Mouse (Mus musculus) left cerebral cortex, adult 8-10 months (tissue): ENCODE measurements around the gene Smim4. TPM values are rescaled to one million over a fixed set of nuclear protein-coding genes. Genes with fewer than 3 reads are reported as not detected.

Source experiments
- DNase-seq, 2 experiments: peaks; one replicate each; pipeline ENCODE4 v3.0.0; 2022; ENCODE audit warnings: low spot score in 2 of 2
- total RNA-seq, 4 experiments: library from RNA; stranded (reverse); gene quantifications; 2 replicates each; pipeline ENCODE4 v1.2.4; 2022

The Smim4 gene
- 10 to 100 TPM; 26.5 to 30.6 (median 28.0) TPM for total RNA-seq

DNA sequence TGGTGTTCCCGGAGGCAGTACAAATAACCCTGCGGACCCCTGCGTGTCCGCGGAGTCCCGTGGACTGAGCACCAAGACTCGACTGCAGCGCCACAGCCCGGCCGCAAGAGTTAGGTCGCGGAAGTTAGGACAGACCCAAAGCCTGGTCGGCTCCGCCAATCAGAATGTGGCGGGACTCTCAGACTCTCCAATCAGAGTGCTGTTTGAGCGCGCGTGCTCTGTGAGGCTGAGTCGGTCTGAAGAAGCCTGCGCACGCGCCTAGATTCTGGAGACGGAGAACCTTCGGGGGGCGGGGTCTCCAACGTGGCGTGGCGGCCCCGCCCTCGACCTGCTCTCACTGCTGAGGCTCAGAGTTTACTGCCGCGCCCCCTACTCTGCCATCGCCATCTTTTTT lies at the start of gene Smim4:
Gene Smim4 (minus strand): TSS at position 131 of the 394 bp plus-strand sequence.
- peak; percentile 80 to 98 for DNase-seq

DNA sequence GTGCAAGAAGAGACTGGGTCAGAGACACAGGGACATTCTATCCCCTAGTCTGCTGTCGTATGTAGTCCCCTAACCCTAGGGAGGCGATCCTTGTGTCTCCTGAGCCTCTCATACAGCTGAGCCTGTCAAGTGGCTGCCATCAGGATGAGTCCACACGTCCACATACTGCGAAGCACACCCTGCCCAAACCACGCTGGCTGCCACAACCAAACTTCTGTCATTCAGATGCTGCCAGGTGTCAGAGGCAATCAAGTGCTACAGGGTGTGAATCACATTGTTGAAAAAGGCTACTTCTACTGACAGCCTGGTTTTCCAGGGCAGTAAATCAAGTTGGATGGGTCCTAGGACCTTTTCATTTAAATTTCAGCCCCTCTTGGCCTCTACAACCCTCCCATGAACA lies 49.0 kb upstream of the Smim4 start:
- no peak for DNase-seq

DNA sequence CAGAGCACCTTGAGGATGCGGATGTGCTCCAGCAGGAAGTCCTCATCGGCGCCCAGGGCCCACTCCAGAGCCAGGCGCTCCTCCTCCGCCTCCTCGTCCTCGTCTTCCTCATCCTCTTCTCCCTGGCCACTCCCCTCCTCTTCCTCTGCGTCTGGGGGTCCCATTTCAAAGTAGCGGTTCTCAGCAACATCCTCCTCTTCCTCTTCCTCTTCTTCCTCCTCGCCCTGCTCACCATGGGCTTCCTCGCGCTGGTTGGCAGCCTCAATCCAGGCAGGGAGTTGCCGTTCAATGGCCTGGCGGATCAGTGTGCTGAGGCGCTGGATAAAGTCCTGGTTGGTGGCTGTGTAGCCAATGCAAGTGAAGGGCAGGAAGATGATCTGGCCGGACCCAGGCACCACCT lies 48.5 kb upstream of the Smim4 start:
- DNase-seq, result no peak

DNA sequence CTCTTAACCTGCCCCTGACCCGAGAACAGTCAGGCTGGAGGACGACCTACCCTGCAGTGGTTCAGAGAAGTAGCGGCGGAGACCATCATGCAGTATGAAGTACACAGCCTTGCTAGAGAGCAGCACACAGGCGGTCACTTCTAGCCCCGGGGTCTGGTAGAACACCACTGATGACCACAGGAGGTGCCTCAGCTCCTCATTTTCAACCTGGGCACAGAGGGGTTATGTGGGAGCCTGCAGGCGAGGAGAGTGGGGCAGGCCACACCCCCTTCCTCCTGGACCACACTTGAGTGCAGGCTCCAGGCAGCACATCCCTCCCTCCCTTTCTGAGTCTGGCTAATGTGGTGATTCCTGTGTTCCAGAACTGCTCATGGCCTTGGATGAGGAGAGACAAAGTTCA lies 44.8 kb upstream of the Smim4 start:
- DNase-seq, result no peak

DNA sequence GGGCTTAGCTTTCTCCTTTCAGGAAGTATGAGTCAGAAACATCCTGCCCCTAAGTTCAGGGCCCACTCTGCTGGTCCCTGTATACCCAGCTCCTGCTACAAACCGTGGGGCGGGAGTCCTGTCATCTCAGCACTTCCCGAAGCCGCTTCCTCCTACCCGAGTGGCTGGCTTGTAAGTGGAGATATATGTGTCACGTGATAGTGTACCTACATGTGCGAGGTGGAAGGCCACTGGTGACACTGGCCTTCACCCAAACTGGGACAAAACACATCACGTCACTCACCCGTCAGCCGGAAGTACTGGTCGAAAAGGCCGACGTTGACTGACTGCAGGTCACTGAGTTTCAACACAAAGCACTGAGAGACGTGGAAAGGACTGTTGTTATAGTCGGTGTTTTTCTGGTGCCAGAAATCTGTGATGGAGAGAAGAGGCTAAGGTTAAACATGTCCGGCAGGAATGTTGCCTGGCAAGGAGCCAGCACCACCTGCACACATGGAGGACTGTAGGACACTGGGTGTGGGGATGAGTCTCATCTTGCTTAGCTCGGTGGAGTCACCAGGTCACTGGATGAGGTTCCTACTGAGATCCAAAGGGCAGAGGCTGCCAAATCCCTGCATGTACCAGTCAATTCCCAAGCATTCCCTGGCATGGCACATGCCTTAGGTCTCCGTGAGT lies 44.2 kb upstream of the Smim4 start:
- no peak for DNase-seq

DNA sequence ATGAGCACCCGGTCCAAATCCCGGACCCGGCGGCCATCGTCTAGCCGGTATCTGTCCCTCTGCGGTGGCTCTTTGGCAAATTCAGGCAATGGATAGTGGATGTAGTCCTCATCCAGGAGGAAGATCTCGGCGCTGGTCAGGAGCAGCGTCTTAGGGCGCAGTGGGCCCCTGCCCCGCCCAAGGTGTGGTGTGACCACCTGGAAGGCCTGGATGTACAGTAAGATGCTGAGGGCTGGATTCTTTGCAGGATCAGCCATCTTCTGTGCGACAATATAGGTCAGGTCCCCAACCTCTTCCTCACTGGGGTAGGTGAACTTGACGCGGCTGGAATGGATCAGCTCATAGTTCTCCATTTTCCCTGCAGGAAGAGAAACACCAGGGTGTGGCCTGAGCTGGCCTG lies 43.1 kb upstream of the Smim4 start:
- no peak for DNase-seq

DNA sequence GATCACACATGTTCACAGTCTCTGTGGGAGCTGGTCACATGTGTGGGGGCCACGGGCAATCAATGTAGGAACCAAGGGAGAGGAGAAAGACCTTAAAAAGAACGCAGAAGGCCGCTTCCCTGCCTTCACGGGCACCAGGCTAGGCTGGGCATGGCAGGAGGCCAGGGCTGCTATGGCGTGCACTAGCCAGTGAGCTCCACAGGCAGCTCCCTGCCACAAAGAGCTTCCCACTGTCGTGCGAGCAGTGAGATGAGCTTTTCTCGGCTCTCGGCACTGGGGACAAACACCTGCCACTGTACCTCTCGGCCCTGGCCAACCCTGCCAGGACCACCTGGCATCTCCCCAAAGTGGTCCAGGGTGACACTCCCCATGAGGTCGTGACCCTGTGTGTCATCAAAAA lies 42.6 kb upstream of the Smim4 start:
- DNase-seq, result no peak

DNA sequence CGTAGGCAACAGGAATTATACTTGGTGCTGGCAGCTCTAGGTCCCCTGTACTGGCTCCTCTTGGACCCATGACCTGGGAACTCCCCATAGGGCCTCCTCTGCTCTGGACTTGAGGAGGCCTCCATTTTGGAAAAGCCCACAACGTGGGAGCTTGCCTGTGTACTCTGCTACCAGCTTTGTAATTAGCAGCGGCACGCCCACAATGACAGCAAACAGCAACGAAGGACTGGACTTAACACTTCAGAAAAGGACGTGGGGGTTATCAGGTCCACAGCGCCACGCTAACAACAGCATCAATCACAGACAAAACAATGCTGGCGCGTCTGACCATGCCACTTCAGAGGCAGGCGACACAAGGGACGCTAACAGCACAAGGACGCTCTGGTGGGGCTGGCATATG lies 42.2 kb upstream of the Smim4 start:
- no peak for DNase-seq

DNA sequence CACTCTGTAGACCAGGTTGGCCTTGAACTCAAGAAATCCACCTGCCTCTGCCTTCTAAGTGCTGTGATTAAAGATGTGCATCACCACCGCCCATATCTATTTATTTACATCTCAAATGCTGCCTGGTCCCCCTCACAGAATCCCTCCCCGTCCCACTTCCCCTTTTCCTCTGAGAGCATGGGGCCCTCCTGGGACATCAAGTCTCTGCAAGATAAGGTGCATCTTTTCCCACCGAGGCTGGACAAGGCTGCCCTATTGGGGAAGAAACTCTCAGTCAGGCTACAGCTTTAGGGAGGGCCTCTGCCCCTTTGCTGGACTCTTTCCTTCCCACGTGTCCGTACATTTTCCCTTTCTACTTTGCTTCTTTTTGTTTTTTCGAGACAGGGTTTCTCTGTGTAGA lies 40.8 kb upstream of the Smim4 start:
- no peak for DNase-seq

DNA sequence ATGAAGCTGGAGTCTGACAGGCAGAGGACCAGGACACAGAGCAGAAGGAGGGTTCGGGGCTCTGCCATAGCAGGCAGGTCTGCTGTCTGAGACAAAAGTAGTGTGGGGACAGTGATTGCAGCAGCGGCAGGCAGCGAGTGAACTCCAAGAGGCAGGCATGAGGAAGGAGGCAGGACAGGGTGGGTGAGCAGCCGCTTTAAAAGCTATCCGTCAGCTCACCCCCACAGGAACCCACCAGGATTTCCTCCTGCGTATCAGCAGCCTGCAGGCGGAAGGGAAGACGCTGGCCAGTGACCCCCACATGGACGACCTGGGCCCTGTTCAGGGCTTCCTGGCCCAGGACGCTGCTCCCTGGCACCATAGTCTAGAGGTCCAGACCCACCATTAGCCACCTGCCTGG lies 39.7 kb upstream of the Smim4 start, which contains the start of gene Stab1:
Gene Stab1 (minus strand): TSS at position 217 of the 400 bp plus-strand sequence.
- DNase-seq, result no peak

DNA sequence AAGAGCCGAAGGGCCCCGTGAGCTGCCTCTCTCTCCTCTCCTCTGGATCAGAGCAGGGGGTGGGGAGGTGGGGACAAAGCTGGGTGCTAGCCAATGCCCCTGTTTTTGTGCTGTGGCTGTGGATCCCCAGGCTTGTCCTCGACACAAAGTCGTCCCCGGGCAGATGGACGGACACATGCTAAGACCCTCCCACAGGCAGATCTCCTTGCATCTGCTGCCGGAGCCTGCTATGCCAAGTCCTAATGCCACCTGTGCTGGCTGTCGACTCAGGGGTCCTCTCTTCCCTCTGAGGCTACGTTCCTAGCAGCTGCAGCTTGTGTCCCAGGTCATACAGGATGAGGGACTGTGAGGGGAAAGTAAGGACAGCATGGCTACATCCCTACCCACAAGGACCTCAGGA lies 38.1 kb upstream of the Smim4 start:
- DNase-seq, result no peak

DNA sequence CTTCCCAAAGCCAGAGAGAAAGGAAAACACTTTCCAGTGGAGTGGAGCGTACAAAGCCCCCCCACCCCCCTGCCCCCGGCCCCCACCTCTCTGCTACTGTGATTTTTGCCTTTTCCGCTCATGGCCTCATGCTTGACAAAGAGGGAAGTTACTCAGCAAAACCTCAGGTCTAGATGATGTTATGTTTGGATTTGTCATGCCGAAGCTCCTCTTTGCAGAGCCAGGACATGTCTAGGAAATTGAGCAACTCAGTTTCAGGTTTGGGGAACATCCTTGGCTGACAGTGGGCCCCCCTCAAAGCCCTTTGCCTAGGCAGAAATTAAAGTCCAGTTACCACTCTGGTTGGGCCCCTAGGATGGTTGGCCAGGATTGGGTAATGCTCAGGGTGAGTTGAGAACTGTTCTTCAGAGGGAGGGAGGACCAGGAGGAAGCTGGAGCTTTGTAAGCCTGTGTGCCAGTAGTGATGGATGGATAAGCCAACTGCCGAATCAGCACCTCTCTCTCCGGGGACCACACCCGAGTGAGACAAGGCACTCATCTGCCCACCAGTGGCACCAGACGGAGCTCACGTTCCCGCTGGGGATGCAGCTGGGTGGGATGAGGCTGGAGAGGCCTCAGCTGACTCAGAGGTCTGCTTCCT lies 37.4 kb upstream of the Smim4 start:
- DNase-seq, result no peak

DNA sequence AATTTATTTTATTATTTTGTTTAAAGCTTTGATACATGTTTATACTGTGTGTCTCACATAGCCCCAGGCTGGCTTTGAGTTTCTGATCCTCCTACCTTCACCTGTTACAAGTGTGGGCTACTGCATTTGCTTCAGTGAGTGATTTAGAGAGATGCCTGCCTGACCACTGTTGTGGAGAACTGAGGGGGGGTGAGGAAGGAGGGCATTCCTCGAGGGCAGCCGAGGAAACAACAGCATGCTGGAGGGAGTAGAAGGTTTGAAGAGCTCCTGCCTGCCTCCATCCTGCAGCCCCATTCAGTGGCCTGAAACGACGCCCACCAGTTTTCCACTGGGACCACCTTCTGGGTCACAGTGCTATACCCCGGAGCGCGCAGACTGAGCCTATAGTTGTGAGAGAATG lies 36.7 kb upstream of the Smim4 start:
- no peak for DNase-seq

DNA sequence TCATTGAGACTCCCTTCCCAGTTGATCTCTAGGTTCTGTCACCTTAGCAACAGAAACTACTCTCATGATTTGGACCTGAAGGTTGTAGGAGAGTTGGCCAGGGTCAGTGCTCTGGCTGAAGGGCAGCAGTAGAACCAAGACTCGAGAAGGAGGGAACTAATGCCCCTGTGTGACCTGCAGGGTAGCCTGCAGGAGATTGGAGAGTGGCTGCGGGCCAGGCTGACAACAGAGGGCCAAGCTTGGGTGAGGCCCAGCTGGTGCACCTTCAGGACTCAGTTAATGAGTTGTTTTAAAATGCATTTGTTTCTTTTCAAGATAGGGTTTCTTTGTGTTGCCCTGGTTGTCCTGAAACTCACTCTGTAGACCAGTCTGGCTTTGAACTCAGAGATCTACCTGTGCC lies 36.3 kb upstream of the Smim4 start:
- DNase-seq, result no peak

DNA sequence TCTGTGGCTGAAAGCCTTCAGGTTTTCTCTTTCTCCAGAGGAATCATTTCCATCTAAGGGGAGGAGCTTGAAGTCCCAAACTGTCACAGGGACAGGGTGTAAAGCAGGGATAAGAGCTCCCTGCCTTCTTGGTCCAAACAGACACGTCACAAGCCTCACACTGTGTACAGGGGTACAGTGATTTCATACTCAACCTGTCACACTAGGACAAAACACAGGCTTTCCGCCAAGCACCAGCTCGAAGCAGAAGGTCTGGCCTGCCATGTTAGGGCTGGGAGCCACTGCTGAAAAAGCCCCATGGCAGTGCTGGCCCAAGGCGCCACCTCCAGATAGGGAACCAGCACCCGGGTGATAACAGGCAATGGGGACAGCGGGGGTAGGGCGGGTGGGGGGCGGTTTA lies 35.3 kb upstream of the Smim4 start:
- no peak for DNase-seq

DNA sequence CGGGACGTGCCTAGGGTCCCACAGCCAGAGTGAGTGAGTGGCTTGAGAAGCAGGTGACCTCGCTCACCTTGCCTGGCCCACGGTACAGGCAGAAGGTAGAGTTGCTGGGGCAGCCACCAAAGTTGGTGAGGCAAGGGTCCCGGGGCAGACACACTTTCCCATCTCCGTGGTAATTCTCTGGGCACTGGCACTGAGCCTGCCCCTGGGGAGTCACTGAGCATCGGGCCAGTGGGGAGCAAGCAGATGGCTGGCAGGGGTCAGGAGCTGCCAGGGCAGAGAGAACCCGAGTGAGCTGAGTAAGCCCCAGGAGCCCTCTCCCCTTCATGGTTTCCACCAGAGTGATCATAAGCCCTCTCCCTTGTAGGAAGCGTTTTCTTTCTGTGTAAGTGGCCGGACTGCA lies 32.9 kb upstream of the Smim4 start:
- no peak for DNase-seq

DNA sequence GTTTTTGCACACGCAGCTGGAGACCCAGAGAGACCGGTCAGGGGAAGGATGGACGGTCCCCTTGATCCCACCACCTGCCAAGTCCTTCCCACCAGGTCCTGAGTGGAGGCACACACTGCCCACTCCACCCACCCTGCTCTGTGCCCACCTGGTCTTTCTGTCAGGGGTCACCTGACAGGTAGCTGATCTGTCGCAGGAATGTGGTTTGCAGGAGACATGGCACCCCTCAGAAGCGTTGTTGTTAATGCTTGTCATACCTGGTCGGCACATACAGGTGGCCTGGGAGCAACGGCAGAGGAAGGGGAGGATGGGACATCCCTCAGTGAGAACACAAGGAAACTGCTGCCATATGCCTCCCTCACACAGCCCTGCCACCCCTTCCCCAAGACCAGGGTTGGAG lies 32.4 kb upstream of the Smim4 start:
- no peak for DNase-seq

DNA sequence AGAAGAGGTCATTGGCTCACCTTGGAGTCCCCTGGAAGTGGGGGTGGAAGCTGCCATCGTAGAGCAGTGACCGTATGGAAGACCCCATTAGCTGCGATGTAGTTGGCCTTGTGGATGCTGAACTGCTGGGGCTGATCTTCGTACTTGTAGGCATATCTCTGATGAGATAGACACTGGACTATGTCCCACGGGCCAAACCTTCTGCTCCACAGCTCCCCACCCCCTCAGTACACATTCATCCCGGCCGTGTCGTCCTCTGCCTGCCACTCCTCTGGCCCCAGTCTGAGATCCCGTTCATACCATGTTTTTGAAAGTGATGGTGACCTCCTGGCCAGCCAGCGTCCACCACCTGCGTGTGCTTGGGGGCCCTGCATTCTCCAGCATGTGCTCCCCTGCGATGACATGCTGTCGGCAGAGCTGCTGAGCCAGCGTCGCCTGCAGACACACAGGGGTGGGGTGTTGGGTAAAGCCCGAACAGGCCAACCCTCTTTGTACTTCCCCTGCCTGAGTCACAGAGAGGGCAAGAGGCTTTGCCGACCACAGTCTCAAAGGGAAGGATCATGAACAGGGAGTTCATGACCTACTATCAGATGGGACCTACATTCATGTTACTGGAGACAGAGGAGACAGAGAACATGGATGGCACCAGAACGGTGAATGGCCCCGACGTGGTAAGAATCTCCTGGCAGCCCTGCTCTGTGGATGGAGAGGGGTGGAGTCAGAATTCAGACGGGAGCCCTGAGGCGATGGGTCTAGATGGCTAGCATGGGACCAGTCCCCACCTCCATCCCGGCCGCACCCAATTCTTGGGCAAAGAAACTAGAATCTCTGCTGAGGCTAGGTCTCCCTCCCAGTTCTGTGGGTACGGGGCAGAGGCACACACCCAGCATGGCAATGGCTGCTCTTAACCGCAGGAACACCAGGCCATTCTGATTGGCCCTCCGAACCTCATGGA lies 31.7 kb upstream of the Smim4 start:
- no peak for DNase-seq

DNA sequence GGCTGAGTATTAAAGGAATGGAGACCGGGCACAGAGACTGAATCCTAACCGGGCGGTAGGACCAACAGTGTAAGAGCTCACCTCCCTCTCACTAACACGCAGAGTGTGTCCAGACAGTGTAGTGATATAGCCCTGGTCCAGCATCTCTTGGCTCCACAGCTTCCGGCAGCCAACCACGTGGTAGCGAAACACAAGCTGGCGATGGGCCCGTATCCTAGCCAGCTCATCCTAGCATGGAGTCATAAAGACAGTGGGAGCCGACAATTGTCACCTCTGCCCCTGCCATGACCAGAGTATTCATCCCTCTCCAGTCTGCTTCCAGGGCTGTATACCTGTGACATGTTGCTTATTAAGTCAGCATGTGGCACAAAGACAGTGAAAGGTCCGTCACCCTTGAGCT lies 16.9 kb upstream of the Smim4 start:
- DNase-seq, result no peak

DNA sequence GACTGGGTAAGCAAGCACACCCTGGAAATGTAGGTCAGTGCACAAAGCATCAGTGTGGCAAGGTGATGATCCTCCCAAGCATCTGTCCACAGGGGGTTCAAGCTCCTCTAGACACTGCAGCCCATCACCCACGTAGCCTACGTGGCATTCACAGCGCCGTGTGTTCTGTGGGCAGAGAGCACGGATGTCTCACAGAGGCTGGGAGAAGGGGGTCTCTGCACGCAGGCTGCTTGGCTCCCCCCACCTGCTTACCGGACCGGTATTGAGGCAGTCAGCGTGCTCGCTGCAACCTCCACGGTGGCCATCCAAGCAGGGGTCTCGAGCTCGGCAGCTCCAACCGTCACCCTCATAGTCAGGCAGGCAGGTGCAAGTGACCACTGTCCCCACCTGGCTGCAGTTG lies 12.3 kb upstream of the Smim4 start:
- DNase-seq, result no peak

DNA sequence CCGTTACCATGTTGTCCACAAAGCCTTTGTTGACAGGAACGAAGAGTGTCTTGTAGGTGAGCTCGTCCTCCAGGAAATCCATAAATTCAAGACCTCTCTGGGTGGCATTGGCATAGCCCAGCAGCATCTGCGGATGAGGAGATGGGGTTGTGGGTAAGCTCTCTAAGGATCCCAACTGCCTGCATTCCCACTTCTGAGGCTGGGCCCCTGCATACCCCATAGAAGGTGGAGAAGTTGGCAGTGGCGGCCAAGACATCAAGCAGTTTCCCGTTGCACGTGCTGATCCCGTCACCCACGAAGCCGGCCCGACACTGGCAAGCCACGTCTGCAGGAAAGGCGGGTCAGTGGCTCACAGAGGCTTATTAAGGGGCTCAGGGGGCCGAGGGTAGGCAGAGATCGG lies 11.4 kb upstream of the Smim4 start:
- DNase-seq, result no peak

DNA sequence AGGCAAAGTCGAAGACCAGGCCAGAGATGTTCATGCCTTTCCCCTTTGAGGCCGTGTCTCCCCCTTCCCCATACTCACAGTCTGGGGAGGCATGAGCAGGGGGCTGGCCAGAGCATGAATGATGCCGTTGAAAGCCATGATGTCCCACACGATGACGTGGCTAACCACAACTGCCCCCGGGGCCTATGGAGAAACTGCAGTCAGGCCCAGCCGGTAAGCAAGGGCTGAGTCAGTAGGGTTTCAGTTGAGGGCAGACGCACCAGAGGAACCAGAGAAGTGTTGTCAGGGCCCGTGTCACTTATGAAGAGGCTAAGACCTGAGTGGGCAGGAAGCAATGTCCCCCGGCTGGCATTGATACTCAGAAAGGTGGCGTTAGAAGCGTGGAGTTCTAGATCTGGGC lies 10.9 kb upstream of the Smim4 start:
- DNase-seq, result no peak
